Mouse (Mus musculus): Measurements from ENCODE around the gene Hoxc11. TPM values are rescaled to one million over a fixed set of nuclear protein-coding genes. Genes with fewer than 3 reads are reported as not detected.

Hoxc11 gene
- total and polyA plus RNA-seq, 3 experiments, result not detected

DNA sequence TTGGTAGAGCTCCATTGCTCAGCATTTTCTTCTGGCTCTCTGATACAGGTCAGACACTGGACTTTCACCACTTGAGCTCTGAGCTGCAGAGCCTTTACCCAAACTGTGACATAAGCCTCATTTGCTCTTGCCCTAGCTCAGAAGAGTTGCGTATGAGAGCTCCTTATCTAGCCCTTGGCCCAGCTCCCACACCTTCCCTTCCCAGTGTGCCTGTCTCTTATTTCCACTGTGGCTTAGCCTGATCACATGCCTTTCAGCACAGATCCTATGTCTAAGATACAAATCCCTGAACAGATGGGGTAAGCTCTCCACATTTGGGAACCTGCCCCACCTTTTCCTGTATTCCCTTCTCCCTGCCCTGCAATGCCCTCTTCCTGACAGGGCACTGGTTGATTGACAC lies 49.3 kb upstream of the Hoxc11 start:
- TF ChIP-seq NELFE (IDR thresholded peaks at IDR 0.05; ENCODE audit: low read depth, low read length) (no peak), ETS1 (IDR thresholded peaks at IDR 0.05; ENCODE audit: low read depth, low read length) (no peak), KAT2A (conservative IDR thresholded peaks at IDR 0.05; ENCODE audit: low read depth, low read length) (no peak), BHLHE40 (IDR thresholded peaks at IDR 0.05; ENCODE audit: borderline replicate concordance, low read depth, low read length) (no peak), MAFK (IDR thresholded peaks at IDR 0.05; ENCODE audit: borderline replicate concordance, low read depth, low read length) (no peak), GATA1 (IDR thresholded peaks at IDR 0.05; ENCODE audit: low read depth, low read length) (0 out of 2 replicates have a peak, but pooled peaks have one; percentile 20), USF1 (IDR thresholded peaks at IDR 0.05; ENCODE audit: low read depth, low read length) (peak; percentile 31; the same call in 1 of the 2 replicates), MAZ (IDR thresholded peaks at IDR 0.05; ENCODE audit: low read depth, low read length) (no peak), GABPA (IDR thresholded peaks at IDR 0.05; ENCODE audit: low read depth, low read length) (no peak)
- peaks cover 10 to 38% of the 10 kb centered on the region in 2 experiments for H3K27me3 ChIP-seq (ENCODE audit: control insufficient read depth in 1 of 2, insufficient read depth in 2 of 2, low read length in 2 of 2)

DNA sequence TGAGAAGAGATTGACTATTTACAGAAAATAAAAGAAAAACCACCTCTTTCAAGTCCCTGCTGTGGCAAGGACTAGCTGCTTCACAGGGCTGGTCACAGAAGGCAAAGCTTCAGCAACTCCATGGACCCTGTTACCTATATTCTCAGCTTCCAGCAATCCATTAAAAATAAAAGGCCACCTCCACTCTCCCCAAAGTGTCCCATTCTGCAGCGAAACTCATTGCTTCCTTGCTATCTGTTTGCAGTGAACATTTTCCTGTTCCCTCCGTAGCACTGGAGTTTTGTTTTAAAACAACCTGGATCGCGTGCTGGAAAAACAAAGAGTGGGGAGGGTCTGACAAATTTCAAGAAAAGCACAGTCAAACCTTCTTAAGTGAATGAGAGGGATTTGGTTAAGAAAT lies 44.7 kb upstream of the Hoxc11 start:
- no peaks in the 10 kb centered on the region for H3K79me2 ChIP-seq (ENCODE audit: control insufficient read depth, insufficient read depth, low read length, poor library complexity)
- H3K36me3 ChIP-seq (ENCODE audit: control insufficient read depth in 1 of 2, insufficient read depth in 2 of 2, low read length in 2 of 2), result no peaks in the 10 kb centered on the region
- no peak for TF ChIP-seq CHD2 (IDR thresholded peaks at IDR 0.05; ENCODE audit: low read length)
- TF ChIP-seq NELFE (IDR thresholded peaks at IDR 0.05; ENCODE audit: low read depth, low read length), result no peak
- TF ChIP-seq UBTF (IDR thresholded peaks at IDR 0.05; ENCODE audit: borderline replicate concordance, insufficient read depth, low read depth, low read length), result no peak
- no peak for TF ChIP-seq MYB (IDR thresholded peaks at IDR 0.05; ENCODE audit: low read depth, low read length)
- TF ChIP-seq ZKSCAN1 (IDR thresholded peaks at IDR 0.05; ENCODE audit: low read depth, low read length), result no peak
- TF ChIP-seq MAX (IDR thresholded peaks at IDR 0.05; ENCODE audit: low read length), result no peak
- no peak for TF ChIP-seq MYC (IDR thresholded peaks at IDR 0.05; ENCODE audit: low read depth, low read length)
- no peak for TF ChIP-seq ETS1 (IDR thresholded peaks at IDR 0.05; ENCODE audit: low read depth, low read length)
- no peak for TF ChIP-seq ZMIZ1 (IDR thresholded peaks at IDR 0.05; ENCODE audit: low read depth, low read length)
- TF ChIP-seq TBP (IDR thresholded peaks at IDR 0.05; ENCODE audit: low read depth, low read length), result no peak
- no peak for TF ChIP-seq POLR2AphosphoS5 (IDR thresholded peaks at IDR 0.05; ENCODE audit: borderline replicate concordance, low read depth, low read length)
- no peak for TF ChIP-seq E2F4 (IDR thresholded peaks at IDR 0.05; ENCODE audit: borderline replicate concordance, low read depth, low read length)
- TF ChIP-seq RCOR1 (IDR thresholded peaks at IDR 0.05; ENCODE audit: low read depth, low read length), result no peak
- no peak for TF ChIP-seq SMC3 (IDR thresholded peaks at IDR 0.05; ENCODE audit: low read depth, low read length)
- TF ChIP-seq MEF2A (IDR thresholded peaks at IDR 0.05; ENCODE audit: extremely low read depth, insufficient replicate concordance, low read depth, low read length, poor library complexity, severe bottlenecking), result no peak
- TF ChIP-seq TAL1 (IDR thresholded peaks at IDR 0.05; ENCODE audit: low read length), result no peak
- TF ChIP-seq MXI1 (IDR thresholded peaks at IDR 0.05; ENCODE audit: low read depth, low read length), result no peak
- no peak for TF ChIP-seq POLR2AphosphoS2 (IDR thresholded peaks at IDR 0.05; ENCODE audit: low read length)
- TF ChIP-seq CTCF (IDR thresholded peaks at IDR 0.05 in 2 of 3, conservative IDR thresholded peaks at IDR 0.05 in 1 of 3; ENCODE audit: control insufficient read depth in 1 of 3, insufficient read depth in 1 of 3, low read depth in 2 of 3, low read length in 3 of 3, poor library complexity in 1 of 3, severe bottlenecking in 1 of 3), result no peak
- H3K4me3 ChIP-seq (ENCODE audit: control insufficient read depth in 1 of 2, insufficient read depth in 1 of 2, low read depth in 2 of 2, low read length in 2 of 2), result no peak overlapping the region
- H3K27ac ChIP-seq (ENCODE audit: control insufficient read depth, low read depth, low read length), result no peak overlapping the region
- H3K4me1 ChIP-seq (ENCODE audit: control insufficient read depth in 1 of 2, insufficient read depth in 2 of 2, low read length in 2 of 2), result peaks cover 2 to 6% of the 10 kb centered on the region in 2 experiments; a peak in 2 of 4 replicates
- no peaks in the 10 kb centered on the region for H3K9me3 ChIP-seq (replicated peaks; ENCODE audit: insufficient read depth, low read length)
- H3K9ac ChIP-seq (ENCODE audit: control insufficient read depth, low read depth, low read length, poor library complexity, severe bottlenecking), result no peak overlapping the region
- DNase-seq (ENCODE audit: low read depth, low spot score), result no peak
- H3K27me3 ChIP-seq (ENCODE audit: control insufficient read depth in 1 of 2, insufficient read depth in 2 of 2, low read length in 2 of 2), result peaks cover 19 to 46% of the 10 kb centered on the region in 2 experiments

More for the DNA sequence above, 49.3 kb upstream of the Hoxc11 start:
- Histone ChIP-seq H3K27ac (ENCODE audit: control insufficient read depth, low read depth, low read length) (no peak overlapping the region), H3K9me3 (replicated peaks; ENCODE audit: insufficient read depth, low read length) (no peaks in the 10 kb centered on the region), H3K4me3 (ENCODE audit: control insufficient read depth in 1 of 2, insufficient read depth in 1 of 2, low read depth in 2 of 2, low read length in 2 of 2) (no peak overlapping the region), H3K4me1 (ENCODE audit: control insufficient read depth in 1 of 2, insufficient read depth in 2 of 2, low read length in 2 of 2) (peaks cover 2 to 6% of the 10 kb centered on the region in 2 experiments; a peak in 2 of 4 replicates), H3K79me2 (ENCODE audit: control insufficient read depth, insufficient read depth, low read length, poor library complexity) (no peaks in the 10 kb centered on the region), H3K36me3 (ENCODE audit: control insufficient read depth in 1 of 2, insufficient read depth in 2 of 2, low read length in 2 of 2) (no peaks in the 10 kb centered on the region), H3K9ac (ENCODE audit: control insufficient read depth, low read depth, low read length, poor library complexity, severe bottlenecking) (no peak overlapping the region)
- DNase-seq (ENCODE audit: low read depth, low spot score), result peak; percentile 44
